Mouse (Mus musculus): ENCODE measurements at regions not wholly inside any gene's neighbourhood (a gene's known extent, or its start where the extent isn't known, plus 50 kb on each side); places are given as distances from the start of the nearest gene placed in this dataset.

GRCm38 (mm10) chr7:130036845-130037572 is 445.3 kb downstream of the Wdr11 start:
- DNase-seq (ENCODE audit: low spot score) = no peak

GRCm38 (mm10) chr7:130037573-130037925 is 445.9 kb downstream of the Wdr11 start:
- no peak for DNase-seq (ENCODE audit: low spot score)

- no peak for DNase-seq (ENCODE audit: low spot score)
Observed at GRCm38 (mm10) chr7:130040596-130040995, 448.9 kb downstream of the Wdr11 start.

GRCm38 (mm10) chr7:130041402-130041965 is 449.8 kb downstream of the Wdr11 start:
- no peak for DNase-seq (ENCODE audit: low spot score)

- DNase-seq (ENCODE audit: low spot score) = no peak
Observed at GRCm38 (mm10) chr7:130042296-130042910, 450.7 kb downstream of the Wdr11 start.

- DNase-seq (ENCODE audit: low spot score) = no peak
Observed at GRCm38 (mm10) chr7:130043397-130044234, 452.0 kb downstream of the Wdr11 start.

- DNase-seq (ENCODE audit: low spot score) = no peak
Observed at GRCm38 (mm10) chr7:130044235-130044553, 452.5 kb downstream of the Wdr11 start.

GRCm38 (mm10) chr7:130044581-130044980 is 452.9 kb downstream of the Wdr11 start:
- DNase-seq (ENCODE audit: low spot score) = no peak

GRCm38 (mm10) chr7:130046086-130046485 is 454.4 kb downstream of the Wdr11 start:
- no peak for DNase-seq (ENCODE audit: low spot score)

- DNase-seq (ENCODE audit: low spot score) = no peak
Observed at GRCm38 (mm10) chr7:130047293-130048034, 455.8 kb downstream of the Wdr11 start.

- DNase-seq (ENCODE audit: low spot score) = no peak
Observed at GRCm38 (mm10) chr7:130048106-130048772, 456.6 kb downstream of the Wdr11 start.

GRCm38 (mm10) chr7:130049461-130049860 is 457.8 kb downstream of the Wdr11 start:
- DNase-seq (ENCODE audit: low spot score) = no peak

- no peak for DNase-seq (ENCODE audit: low spot score)
Observed at GRCm38 (mm10) chr7:130050120-130050519, 458.5 kb downstream of the Wdr11 start.

GRCm38 (mm10) chr7:130052376-130052775 is 460.7 kb downstream of the Wdr11 start:
- no peak for DNase-seq (ENCODE audit: low spot score)

GRCm38 (mm10) chr7:130057708-130058107 is 462.5 kb downstream of the Ate1 start:
- no peak for DNase-seq (ENCODE audit: low spot score)

- DNase-seq (ENCODE audit: low spot score) = no peak
Observed at GRCm38 (mm10) chr7:130058267-130058666, 461.9 kb downstream of the Ate1 start.

- no peak for DNase-seq (ENCODE audit: low spot score)
Observed at GRCm38 (mm10) chr7:130059684-130060607, 460.2 kb downstream of the Ate1 start.

- DNase-seq (ENCODE audit: low spot score) = no peak
Observed at GRCm38 (mm10) chr7:130064500-130064899, 455.7 kb downstream of the Ate1 start.

GRCm38 (mm10) chr7:130068316-130068715 is 451.9 kb downstream of the Ate1 start:
- DNase-seq (ENCODE audit: low spot score) = no peak

GRCm38 (mm10) chr7:130073388-130073787 is 446.8 kb downstream of the Ate1 start:
- DNase-seq (ENCODE audit: low spot score) = no peak
